Mouse (Mus musculus) adrenal gland, adult 8-10 months (tissue): ENCODE measurements around the gene Stox2. TPM values are rescaled to one million over a fixed set of nuclear protein-coding genes. Genes with fewer than 3 reads are reported as not detected.

Experiments
- DNase-seq: peaks from one replicate; pipeline ENCODE4 v3.0.0; 2022
- total RNA-seq, 4 experiments: library from RNA; stranded (reverse); gene quantifications; 2 replicates each; pipeline ENCODE4 v1.2.4; 2022

Stox2 gene
- total RNA-seq, 4 experiments from 2014 or later, result 9.6 to 13.5 (median 12.3) TPM

DNA sequence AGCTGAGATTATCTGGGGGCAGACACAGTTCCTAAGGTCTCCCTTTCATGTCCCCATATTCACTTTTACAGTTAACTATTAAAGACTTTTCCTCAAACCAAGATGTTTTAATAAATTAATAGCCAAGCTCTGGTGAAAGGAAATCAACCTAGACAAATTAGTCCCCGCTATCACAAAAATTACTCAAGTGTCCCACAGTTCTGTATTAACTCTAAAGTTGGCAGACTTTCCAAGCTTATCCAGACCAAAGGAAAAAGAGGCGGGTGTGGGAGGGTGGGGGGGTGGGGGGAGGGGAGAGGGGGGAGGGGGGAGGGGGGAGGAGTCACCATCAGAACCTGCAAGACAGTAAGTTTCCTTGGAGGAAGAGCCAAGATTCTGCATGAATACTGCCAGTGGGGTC lies 41.3 kb downstream of the Stox2 start:
- no peak for DNase-seq

DNA sequence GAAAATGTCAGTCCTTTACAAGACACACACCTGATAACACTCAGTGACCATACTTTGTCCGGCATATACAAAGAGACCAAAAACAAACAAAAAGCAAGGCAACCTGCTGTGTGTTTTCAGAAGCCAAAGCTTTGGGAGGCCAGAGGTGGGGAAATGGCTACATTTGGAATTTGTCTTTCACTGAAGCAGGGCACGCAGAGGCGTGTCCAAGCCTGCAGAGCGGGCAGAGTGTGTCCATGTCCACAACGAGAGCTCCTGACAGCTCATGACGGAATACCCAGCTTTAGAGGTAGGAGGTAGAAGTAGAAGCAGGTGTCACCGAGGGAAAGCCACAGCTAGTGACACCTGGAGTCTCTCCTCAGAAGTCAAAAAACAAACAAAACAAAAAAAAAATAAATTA lies 53.2 kb downstream of the Stox2 start:
- no peak for DNase-seq

- DNase-seq, result no peak
Measured at GRCm38 (mm10) chr8:47392290-47392689, 53.9 kb downstream of the Stox2 start.

DNA sequence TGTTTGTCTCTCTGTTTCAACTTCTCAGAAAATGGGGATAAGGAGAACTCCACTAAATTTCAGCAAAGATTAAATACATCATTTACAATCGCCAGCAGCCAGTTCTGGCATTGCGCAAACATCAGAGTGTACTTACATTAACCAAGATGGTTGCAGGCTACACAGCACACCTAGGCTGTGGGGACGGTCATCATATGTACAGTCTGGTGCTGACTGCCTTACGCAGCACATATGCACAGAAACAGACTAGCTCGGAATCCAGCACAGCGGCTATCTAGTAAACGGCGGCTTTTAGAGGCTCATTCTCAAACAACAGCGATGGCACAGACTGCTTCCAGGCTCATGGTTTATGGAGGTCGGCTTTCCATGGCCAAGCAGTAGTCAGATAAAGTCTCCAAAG lies 54.3 kb downstream of the Stox2 start:
- no peak for DNase-seq

DNA sequence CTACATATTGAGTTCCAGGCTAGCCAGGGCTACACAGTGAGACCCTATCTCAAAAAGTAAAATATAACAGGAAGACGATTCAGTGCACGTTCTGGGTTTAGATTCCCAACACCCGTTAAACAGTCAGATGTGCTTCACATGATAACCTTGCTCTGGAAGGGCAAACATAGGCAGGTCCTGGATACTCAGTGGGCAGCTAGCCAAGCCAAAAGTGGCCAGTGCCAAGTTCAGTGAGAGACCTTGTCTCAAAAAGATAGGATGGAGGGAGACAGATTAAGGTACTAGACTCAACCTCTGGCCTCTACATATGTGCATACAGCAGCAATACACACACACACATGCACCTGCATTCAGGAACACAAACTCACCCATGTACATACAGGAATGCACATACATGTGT lies 56.7 kb downstream of the Stox2 start:
- no peak for DNase-seq

DNA sequence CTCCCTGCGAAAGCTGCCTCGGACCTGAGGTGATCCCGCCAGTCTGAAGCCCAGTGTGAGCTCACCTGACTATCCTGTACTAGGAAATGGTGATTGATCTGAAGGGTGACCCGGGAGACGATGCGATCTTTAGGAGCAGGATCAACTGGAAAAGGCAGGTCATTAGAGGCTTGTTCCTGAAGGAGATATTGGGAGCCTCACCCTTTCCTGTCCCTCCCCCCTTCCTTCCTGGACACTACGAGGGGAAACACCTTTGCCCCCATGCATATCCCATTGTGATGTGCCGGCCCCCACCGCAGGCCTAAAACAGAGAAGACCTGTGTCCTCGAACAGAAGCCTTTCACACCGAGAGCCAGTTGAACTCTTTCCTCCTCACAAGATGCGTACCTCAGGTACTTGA lies 58.0 kb downstream of the Stox2 start:
- DNase-seq, result no peak

GRCm38 (mm10) chr8:47385810-47386209 lies 60.4 kb downstream of the Stox2 start:
- DNase-seq, result no peak

GRCm38 (mm10) chr8:47384151-47384550 lies 62.0 kb downstream of the Stox2 start:
- no peak for DNase-seq

DNA sequence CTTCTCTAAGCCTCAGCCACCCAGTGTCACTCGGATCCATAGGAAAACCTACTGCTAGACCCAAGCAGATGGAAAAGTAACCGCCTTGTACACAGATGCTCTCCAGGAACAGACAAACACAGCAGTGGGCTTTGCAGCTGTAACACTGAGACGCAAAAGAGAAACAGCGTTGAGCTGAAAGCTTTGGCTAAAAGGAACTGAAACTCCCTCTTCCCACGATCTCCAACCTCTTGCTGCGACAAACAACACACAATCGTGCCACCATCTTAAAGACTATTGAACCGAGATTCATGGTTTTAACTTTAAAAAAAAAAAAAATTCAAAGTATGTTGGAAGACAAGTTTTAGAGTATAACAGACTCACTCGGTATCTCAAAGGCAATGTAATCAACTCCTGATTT lies 62.5 kb downstream of the Stox2 start:
- no peak for DNase-seq

DNA sequence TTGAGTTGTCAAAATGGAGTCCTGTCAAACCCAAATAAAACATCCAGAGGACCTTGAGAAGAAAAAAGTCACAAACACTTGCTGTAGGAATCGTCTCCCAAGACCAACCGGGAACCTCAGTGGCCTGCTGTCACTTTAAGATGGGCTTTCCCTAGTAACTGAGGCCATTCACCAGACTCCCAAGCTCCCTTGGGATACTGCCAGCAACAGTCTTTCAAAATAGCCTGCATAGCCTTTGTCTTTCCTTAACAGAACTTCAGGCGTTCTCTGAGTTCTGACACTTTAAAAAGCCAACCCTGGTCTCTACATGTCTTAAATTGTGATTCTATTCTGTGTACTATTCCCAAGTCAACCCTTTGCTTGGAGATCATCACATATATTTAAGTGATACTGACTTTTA lies 64.9 kb downstream of the Stox2 start:
- no peak for DNase-seq

DNA sequence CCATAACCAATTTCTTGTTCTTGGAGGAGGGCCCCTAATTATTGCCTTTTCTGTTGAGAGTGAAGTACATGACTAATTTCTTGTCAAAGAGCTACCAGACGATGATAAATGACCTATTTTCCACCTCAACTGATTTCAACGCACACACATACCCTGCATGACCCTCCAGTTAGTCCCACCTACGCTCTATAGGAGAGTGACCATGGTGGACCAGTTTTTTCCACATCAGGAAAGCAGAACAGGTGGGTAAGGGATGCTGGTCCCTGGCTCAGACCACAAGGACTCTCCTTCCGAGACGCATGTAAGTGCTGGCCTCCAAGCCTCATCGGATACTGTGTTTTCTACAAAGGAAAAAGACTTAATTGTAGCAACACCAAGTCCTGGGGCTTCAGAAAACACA lies 65.4 kb downstream of the Stox2 start:
- DNase-seq, result no peak

DNA sequence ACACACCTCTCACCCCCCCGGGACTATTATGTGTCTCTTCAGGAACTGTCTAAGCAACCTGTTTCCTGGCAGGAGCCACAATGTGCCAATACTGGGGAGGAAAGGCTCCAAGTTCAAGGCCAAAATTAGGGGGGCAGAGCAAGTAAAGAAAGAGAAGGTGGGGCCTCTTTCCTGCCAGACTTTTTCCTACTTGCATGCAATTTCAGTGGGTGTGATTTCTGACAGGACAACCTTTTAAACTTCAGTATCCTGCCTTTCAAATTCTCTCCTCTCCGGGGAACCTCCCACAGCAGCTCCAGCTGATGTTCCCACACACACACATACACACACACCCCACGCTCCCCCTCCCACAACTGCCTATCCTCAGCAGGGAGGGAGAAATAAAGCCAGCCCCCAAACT lies 66.1 kb downstream of the Stox2 start:
- peak; percentile 14 for DNase-seq

DNA sequence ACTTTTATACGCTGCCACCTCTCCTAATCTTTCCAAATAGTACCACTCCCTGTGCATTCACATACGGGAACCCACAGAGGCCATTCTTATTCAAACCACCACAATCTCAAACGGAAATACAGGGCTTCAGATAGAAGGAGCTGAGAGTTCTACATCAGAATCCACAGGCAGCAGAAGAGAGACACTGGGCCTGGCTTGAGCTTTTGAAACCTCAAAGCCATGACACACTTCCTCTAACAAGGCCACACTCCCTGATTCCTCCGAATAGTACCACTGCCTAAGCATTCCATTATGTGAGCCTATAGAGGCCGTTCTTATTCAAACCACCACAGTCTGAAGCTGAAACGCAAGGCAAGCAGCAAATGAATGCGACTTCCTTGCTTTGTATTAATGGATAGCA lies 69.5 kb downstream of the Stox2 start:
- DNase-seq, result no peak

DNA sequence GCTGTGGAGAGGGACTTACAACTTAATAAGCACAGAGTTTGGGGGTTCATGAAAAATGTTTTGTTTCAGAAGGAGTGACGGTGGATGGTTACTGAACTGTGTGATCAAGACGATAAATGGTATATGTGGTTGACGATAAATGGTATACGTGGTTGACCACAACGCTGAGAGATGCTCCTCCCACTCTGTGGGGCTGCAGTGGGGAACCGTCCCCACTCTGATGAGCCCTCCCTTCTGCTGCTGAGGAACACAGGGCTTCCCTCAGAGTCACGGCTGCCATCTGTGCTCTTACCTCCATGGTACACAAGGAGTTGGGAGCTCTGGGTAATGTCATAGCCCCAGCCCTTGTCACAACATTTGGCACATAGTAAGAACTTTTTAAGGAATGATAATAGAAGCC lies 72.4 kb downstream of the Stox2 start:
- DNase-seq, result no peak

- no peak for DNase-seq
Measured at GRCm38 (mm10) chr8:47371539-47371938, 74.6 kb downstream of the Stox2 start.

DNA sequence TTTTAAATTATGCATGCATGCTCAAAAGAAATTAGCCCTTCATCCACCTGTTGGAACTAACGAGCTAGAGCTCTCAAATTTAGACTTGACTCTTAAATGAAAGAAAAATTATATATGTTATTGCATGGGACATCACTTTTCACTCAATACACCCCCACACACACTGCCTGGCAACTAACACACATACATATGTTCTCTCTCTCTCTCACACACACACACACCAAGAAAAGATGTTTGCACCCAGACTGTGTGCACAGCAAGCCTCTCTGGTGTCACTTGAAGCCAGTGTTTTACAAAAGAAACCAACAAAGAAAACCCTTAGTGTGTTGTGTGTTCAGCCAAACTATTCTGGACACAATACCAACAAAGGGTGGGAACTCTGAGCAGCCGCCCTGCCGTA lies 75.1 kb downstream of the Stox2 start:
- no peak for DNase-seq

DNA sequence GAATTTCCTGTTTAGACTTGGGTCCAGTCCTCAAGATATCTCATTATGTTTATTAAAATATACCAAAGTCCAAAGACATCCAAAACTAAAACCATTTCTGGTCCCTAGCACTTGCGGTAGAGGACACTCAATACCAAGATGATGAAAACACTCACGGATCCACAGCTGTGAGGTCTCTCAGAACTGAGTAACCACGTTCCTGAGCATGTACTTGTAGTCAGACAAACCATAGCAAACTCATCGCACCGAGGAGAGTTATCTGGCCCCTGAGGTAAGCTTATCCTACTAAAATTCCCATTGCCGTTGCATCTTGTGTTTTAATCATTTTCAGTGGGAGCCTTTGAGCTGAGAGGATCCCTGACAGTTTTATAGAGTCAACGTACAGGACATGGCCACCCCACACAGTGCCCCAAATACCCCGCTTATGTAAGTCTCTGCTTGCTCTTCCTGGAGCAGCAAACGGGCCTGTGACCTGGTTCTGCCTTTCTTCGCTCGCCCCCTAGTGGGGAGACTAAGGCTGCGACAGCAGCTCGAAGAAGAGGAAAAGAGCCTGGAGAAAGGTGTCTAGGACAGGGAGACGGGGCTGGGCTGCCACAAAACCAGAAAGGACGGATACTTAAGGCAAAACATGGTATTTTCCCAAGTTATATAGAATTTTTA lies 75.6 kb downstream of the Stox2 start:
- peak; percentile 70 for DNase-seq

- no peak for DNase-seq
Measured at GRCm38 (mm10) chr8:47369949-47370348, 76.2 kb downstream of the Stox2 start.

DNA sequence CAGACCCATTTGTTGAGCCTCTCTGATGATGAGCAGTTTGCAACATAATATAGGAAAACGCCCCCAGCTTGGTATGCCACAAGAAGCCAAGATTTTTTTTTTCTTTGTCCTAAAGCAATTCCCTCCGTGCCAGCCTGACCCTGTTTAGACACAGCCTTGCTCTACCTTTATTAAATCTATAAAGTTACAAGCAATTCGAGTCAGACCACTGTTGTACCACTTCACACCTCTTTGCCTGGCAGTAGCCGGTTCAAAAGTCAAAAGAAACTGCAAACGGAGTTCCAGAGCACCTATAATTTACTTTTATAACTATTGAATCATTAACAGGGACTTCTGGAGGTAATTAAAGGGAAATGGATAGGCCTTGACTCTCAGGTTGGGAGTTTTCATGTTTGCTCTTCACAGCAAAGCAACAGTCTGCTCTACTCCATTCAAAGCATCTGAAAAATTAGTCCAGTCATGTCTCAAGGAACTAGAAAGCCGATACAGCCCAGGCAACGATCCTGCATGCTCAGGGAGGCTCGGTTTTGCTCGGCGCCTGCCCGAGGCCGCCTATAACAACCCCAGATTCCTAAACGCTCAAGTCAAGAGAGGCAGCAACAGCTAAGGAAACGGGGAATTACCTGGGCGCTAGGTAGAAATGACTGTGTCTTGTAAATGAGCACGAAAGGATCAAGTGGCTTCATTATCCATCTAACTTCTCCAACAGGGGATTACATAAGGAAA lies 77.0 kb downstream of the Stox2 start:
- no peak for DNase-seq

DNA sequence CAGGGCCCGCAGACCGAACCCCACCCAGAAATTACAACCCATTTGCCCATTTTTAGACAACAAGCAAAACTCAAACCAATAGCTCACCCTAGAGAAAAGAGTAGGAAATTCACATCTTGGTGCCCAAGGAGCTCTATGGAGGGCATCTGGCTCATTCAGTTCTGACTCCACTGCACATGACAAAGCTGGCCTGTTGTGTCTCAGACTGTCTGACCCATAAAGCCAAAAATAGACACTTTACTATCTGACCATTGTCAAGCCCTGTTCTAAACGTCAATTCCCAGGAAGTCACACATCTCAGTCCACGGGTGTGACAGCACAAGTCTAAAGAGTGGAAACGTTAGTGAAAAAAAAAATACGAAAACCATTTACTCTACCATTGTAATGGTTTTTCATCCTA lies 79.1 kb downstream of the Stox2 start:
- DNase-seq, result no peak

GRCm38 (mm10) chr8:47363271-47363670 lies 82.9 kb downstream of the Stox2 start:
- peak; percentile 11 for DNase-seq

DNA sequence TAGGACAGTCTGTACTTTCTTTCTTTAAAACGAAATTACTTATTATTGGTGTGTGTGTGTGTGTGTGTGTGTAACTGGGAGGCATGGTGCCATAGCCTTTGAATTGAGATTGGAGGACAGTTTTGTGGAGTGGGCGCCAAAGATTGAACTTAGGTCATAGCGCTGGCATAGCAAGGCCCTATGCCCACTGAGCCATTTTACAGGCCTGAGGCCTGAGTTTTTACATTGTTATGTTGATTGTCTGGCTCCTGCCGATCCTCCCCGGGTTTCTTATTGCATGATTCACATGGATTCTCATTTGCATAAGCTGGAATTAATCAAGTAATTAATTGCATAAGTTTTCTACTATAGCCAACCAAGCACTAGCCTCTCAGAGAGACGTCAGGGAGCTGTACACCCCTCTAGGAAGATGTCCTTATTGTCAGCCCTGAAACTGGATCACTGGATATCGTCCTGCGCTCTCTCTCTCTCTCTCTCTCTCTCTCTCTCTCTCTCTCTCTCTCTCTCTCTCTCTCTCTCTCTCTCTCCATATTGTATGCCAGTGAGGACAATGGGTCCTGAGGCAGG lies 90.7 kb downstream of the Stox2 start:
- no peak for DNase-seq

GRCm38 (mm10) chr8:47354523-47355168 lies 91.5 kb downstream of the Stox2 start:
- no peak for DNase-seq
